Mouse (Mus musculus): ENCODE results near the gene Appl2.

Gene Appl2

GRCm38 (mm10) chr10:83563005-83563404, 85.5 kb downstream of the Appl2 start:
- DNase-seq = no peak

All from B cell, adult 2 months (primary cell).